Mouse (Mus musculus): ENCODE data around the gene Lyg2. TPM values are rescaled to one million over a fixed set of nuclear protein-coding genes. Genes with fewer than 3 reads are reported as not detected.
A peak's percentile ranks its signal among the peaks of the same experiment; 100 is the strongest.

The Lyg2 gene
- total and polyA plus RNA-seq, 2 experiments, result not detected

DNA sequence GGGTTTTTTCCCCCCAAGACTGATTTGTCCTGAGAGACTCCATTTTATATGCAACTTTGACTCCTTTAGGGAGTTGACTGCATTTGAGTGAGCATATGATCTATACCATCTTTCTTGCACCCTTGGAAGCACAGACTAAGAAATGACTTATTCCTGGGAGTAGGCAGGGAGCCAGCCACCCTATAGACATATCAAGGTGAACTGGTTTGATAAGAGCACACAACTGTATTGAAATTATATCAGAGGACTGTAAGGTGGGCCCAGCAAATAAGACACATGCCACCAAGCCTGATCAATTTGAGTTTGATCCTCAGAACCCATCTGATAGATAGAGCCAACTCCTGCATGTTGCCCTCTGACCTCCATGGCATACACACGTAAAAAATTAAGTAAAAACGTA, 46.9 kb downstream of the Lyg2 start:
- DNase-seq (ENCODE audit: extremely low read depth, low read depth, low spot score), result no peak
- Histone ChIP-seq H3K4me3 (ENCODE audit: insufficient read depth, low read depth, low read length) (no peak overlapping the region), H3K27me3 (ENCODE audit: control insufficient read depth, insufficient read depth, low read length) (no peaks in the 10 kb centered on the region), H3K9ac (ENCODE audit: low read depth, low read length) (no peak overlapping the region), H3K27ac (replicated peaks; ENCODE audit: insufficient read depth, low read depth, low read length) (no peak overlapping the region), H3K36me3 (ENCODE audit: control insufficient read depth, insufficient read depth, low read length) (no peaks in the 10 kb centered on the region), H3K79me2 (ENCODE audit: control insufficient read depth, insufficient read depth, low read length) (no peaks in the 10 kb centered on the region), H3K4me1 (ENCODE audit: control insufficient read depth, insufficient read depth, low read length) (peaks cover 5% of the 10 kb centered on the region)
- no peak for TF ChIP-seq CTCF (IDR thresholded peaks at IDR 0.05; ENCODE audit: low read depth, low read length)
- no peak for TF ChIP-seq POLR2A (IDR thresholded peaks at IDR 0.05; ENCODE audit: extremely low read depth, insufficient read depth, low read length)
- WGBS, result 32% methylated on average over 2 of the region's 2 CpGs

DNA sequence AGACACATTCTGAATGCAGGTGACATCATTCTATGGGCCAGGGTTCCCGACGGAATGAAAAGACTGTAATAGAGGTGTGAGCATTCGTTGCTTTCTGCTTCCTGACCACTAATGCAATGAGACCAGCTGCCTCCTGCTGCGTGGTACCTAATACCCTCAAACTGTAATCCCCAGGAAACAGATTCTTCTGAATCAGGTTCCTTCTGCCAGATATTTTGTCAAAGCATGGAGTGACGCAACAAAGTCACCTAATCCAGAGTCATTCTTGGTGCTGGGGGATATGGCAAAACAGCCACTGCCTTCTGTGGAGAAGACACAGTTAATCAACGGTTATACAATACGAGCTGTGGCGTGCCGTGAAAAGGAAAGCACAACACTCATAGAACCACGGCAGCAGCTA, 47.7 kb downstream of the Lyg2 start:
- no peaks in the 10 kb centered on the region for H3K27me3 ChIP-seq (ENCODE audit: control insufficient read depth, insufficient read depth, low read length)
- H3K4me3 ChIP-seq (ENCODE audit: insufficient read depth, low read depth, low read length), result no peak overlapping the region
- no peak for DNase-seq (ENCODE audit: extremely low read depth, low read depth, low spot score)
- H3K79me2 ChIP-seq (ENCODE audit: control insufficient read depth, insufficient read depth, low read length), result no peaks in the 10 kb centered on the region
- WGBS, result 75% methylated on average over 10 of the region's 10 CpGs
- no peak overlapping the region for H3K9ac ChIP-seq (ENCODE audit: low read depth, low read length)
- H3K36me3 ChIP-seq (ENCODE audit: control insufficient read depth, insufficient read depth, low read length), result no peaks in the 10 kb centered on the region
- peaks cover 5% of the 10 kb centered on the region for H3K4me1 ChIP-seq (ENCODE audit: control insufficient read depth, insufficient read depth, low read length)
- no peak overlapping the region for H3K27ac ChIP-seq (replicated peaks; ENCODE audit: insufficient read depth, low read depth, low read length)
- TF ChIP-seq CTCF (IDR thresholded peaks at IDR 0.05; ENCODE audit: low read depth, low read length) (no peak), POLR2A (IDR thresholded peaks at IDR 0.05; ENCODE audit: extremely low read depth, insufficient read depth, low read length) (no peak)

- no peaks in the 10 kb centered on the region for H3K79me2 ChIP-seq (ENCODE audit: control insufficient read depth, insufficient read depth, low read length)
- H3K4me1 ChIP-seq (ENCODE audit: control insufficient read depth, insufficient read depth, low read length), result peaks cover 3% of the 10 kb centered on the region
- DNase-seq (ENCODE audit: extremely low read depth, low read depth, low spot score), result no peak
- no peaks in the 10 kb centered on the region for H3K36me3 ChIP-seq (ENCODE audit: control insufficient read depth, insufficient read depth, low read length)
- TF ChIP-seq POLR2A (IDR thresholded peaks at IDR 0.05; ENCODE audit: extremely low read depth, insufficient read depth, low read length) (no peak), CTCF (IDR thresholded peaks at IDR 0.05; ENCODE audit: low read depth, low read length) (no peak)
- no peak overlapping the region for H3K27ac ChIP-seq (replicated peaks; ENCODE audit: insufficient read depth, low read depth, low read length)
- H3K9ac ChIP-seq (ENCODE audit: low read depth, low read length), result no peak overlapping the region
- WGBS, result 75% methylated on average over 10 of the region's 10 CpGs
- no peaks in the 10 kb centered on the region for H3K27me3 ChIP-seq (ENCODE audit: control insufficient read depth, insufficient read depth, low read length)
- no peak overlapping the region for H3K4me3 ChIP-seq (ENCODE audit: insufficient read depth, low read depth, low read length)
These were observed 48.5 kb downstream of the Lyg2 start for GRCm38 (mm10) chr1:37867684-37868322.

DNA sequence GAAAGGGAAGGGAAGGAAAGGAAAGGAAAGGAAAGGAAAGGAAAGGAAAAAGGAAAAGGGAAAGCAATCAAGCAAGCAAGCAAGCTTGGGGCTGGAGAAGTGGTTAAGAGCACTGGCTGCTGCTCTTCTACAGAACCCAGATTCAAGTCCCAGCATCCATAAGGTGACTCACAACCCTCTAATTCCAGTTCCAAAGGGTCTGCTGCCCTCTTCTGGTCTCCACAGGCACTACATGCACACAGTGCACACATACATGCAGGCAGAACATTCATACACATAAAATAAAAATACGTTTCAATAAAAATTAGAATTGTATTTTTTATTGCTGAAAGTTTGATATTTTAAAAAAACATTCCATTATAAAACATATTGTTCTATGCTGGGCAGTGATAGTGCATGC, 49.2 kb downstream of the Lyg2 start:
- Histone ChIP-seq H3K36me3 (ENCODE audit: control insufficient read depth, insufficient read depth, low read length) (no peaks in the 10 kb centered on the region), H3K27me3 (ENCODE audit: control insufficient read depth, insufficient read depth, low read length) (no peaks in the 10 kb centered on the region), H3K27ac (replicated peaks; ENCODE audit: insufficient read depth, low read depth, low read length) (no peak overlapping the region), H3K4me3 (ENCODE audit: insufficient read depth, low read depth, low read length) (no peak overlapping the region), H3K79me2 (ENCODE audit: control insufficient read depth, insufficient read depth, low read length) (no peaks in the 10 kb centered on the region), H3K9ac (ENCODE audit: low read depth, low read length) (no peak overlapping the region), H3K4me1 (ENCODE audit: control insufficient read depth, insufficient read depth, low read length) (peaks cover 3% of the 10 kb centered on the region; the same call in 1 of the 2 replicates)
- WGBS, result 76% methylated on average over 1 of the region's 1 CpGs
- TF ChIP-seq POLR2A (IDR thresholded peaks at IDR 0.05; ENCODE audit: extremely low read depth, insufficient read depth, low read length) (no peak), CTCF (IDR thresholded peaks at IDR 0.05; ENCODE audit: low read depth, low read length) (peak; percentile 62; the same call in 1 of the 2 replicates)
- DNase-seq (ENCODE audit: extremely low read depth, low read depth, low spot score), result peak; percentile 50

DNA sequence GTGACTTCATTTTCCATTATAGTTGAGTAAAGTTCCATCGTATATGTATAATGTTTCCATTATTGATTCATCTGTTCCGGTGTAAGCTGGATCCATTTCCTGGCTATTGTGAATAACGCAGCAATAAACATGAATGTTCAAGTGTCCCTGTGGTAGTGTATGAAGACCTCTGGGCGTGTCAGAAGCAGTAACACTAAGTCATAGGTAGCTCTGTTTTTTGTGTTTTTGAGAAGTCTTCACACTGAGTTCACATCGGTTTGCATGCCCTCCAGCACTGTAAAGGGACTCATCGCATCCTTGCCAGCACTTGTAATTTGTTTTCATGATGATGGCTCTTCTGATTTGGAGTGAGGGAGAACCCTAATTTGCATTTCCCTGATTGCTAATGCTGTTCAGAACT, 50.0 kb downstream of the Lyg2 start, which contains the start of gene Tsga10:
Gene Tsga10 (minus strand): TSS at position 144 of the 400 bp plus-strand sequence.
- no peak for TF ChIP-seq POLR2A (IDR thresholded peaks at IDR 0.05; ENCODE audit: extremely low read depth, insufficient read depth, low read length)
- no peak for TF ChIP-seq CTCF (IDR thresholded peaks at IDR 0.05; ENCODE audit: low read depth, low read length)
- Histone ChIP-seq H3K9ac (ENCODE audit: low read depth, low read length) (peak within 1 kb of the TSS; percentile 83), H3K27me3 (ENCODE audit: control insufficient read depth, insufficient read depth, low read length) (no peaks in the 10 kb centered on the region), H3K79me2 (ENCODE audit: control insufficient read depth, insufficient read depth, low read length) (no peaks in the 10 kb centered on the region), H3K27ac (replicated peaks; ENCODE audit: insufficient read depth, low read depth, low read length) (peak within 1 kb of the TSS; percentile 68), H3K4me3 (ENCODE audit: insufficient read depth, low read depth, low read length) (peak within 1 kb of the TSS; percentile 91), H3K36me3 (ENCODE audit: control insufficient read depth, insufficient read depth, low read length) (no peaks in the 10 kb centered on the region), H3K4me1 (ENCODE audit: control insufficient read depth, insufficient read depth, low read length) (no peaks in the 10 kb centered on the region; the same call in 1 of the 2 replicates)
- WGBS, result 87% methylated on average over 6 of the region's 6 CpGs
- no peak for DNase-seq (ENCODE audit: extremely low read depth, low read depth, low spot score)

Measured in liver, adult 2 months (tissue).